Mouse (Mus musculus) left cerebral cortex, postnatal 14 days (tissue): ENCODE data around the gene Mcm2. TPM values are rescaled to one million over a fixed set of nuclear protein-coding genes. Genes with fewer than 3 reads are reported as not detected.
A peak's percentile ranks its signal among the peaks of the same experiment; 100 is the strongest.

ENCODE experiments used
- DNase-seq, 2 experiments: peaks; one replicate each; pipeline ENCODE4 v3.0.0; 2021 to 2022; ENCODE audit warnings: low spot score in 2 of 2, mixed read lengths in 1 of 2
- intact Hi-C: fragments of 180-260 bp; cut with DNase I; formaldehyde crosslinking; loops from one replicate; pipeline ENCODE4 v1.15.1; 2025
- total RNA-seq, 2 experiments: library from RNA; stranded (reverse); gene quantifications; 2 replicates each; pipeline ENCODE4 v1.2.3; 2021

The Mcm2 gene
- total RNA-seq, 2 experiments from 2014 or later = 3.6 to 3.8 TPM

GRCm38 (mm10) chr6:88869459-88869858 lies 29.1 kb downstream of the Mcm2 start:
- intact Hi-C loops = no loop called here
- DNase-seq = peak; percentile 30 to 61

GRCm38 (mm10) chr6:88865704-88866103 lies 32.9 kb downstream of the Mcm2 start:
- intact Hi-C loops = no loop called here

GRCm38 (mm10) chr6:88860914-88861313 lies 37.7 kb downstream of the Mcm2 start:
- DNase-seq = peak in 1 of 2 experiments; percentile 84
- intact Hi-C loops = no loop called here

More at GRCm38 (mm10) chr6:88865704-88866103, 32.9 kb downstream of the Mcm2 start:
- DNase-seq = no peak

- intact Hi-C loops = loop anchor here (5.0 kb wide), 1 partner anchor 311 kb away; no protein-coding TSS in a partner anchor
- no peak for DNase-seq
These were observed 40.2 kb downstream of the Mcm2 start for GRCm38 (mm10) chr6:88858341-88858740.

DNA sequence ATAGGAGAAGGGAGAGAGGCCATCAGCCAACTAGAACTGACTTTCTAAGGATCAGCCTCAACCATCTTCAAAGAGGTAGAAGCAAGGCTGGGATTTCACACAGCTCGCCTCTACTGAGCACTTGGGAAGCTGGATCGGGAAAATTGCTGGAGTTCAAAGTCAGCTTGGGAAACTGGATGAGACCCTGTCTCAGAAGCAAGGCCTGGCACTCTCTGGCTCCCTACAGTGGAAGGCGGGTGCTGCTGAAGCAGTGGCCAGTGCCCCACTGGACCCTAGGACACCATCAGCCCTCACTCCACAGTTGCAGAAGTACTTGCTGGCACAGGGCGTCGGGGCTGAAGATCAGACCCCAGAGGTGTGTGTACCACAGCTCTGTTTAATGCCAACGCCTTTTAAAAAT lies 40.8 kb downstream of the Mcm2 start:
- DNase-seq = no peak
- intact Hi-C loops = loop anchor here (5.0 kb wide), 1 partner anchor 311 kb away; no protein-coding TSS in a partner anchor

- intact Hi-C loops = loop anchor here (5.0 kb wide), 1 partner anchor 310 kb away; no protein-coding TSS in a partner anchor
- no peak for DNase-seq
These were observed 41.3 kb downstream of the Mcm2 start for GRCm38 (mm10) chr6:88857249-88857648.

DNA sequence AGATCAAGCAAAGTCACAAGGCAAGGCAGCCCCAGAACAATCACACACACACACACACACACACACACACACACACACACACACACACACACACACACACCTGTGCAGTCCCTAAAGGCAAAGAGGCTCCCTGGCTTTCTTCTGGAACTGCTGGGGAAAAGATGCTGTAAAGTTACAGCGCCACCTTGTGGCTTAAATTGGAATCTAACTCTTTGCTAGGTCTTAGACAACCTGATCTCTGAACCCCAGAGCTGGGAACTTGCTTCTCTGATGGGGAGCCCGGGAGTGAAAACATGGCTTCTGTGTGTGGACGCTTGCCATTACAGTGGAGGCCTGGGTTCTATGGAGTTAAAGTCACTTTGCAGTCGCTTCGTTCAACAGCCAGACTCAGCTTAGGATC lies 42.9 kb downstream of the Mcm2 start:
- peak; percentile 82 for DNase-seq
- intact Hi-C loops = loop anchor here (5.0 kb wide), 1 partner anchor 308 kb away; no protein-coding TSS in a partner anchor

DNA sequence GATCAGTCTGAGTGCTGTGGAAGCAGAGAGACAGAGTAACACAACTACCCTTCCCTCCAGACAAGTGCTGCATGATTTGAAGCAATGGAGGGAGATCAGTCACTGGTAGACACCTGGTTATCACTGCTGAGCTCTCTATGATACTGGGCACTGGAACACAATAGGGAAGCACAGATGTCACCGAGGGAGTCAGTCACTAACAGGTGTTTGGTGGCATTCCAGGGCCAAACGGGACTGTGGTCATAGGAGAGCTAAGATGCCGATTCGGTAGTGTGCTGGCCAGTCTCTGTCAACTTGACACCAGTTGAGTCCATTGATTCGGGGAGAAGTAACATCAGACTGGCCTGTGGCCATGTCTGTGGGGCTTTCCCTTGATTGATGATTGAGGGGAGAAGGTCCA lies 44.1 kb downstream of the Mcm2 start:
- intact Hi-C loops = no loop called here
- DNase-seq = no peak

DNA sequence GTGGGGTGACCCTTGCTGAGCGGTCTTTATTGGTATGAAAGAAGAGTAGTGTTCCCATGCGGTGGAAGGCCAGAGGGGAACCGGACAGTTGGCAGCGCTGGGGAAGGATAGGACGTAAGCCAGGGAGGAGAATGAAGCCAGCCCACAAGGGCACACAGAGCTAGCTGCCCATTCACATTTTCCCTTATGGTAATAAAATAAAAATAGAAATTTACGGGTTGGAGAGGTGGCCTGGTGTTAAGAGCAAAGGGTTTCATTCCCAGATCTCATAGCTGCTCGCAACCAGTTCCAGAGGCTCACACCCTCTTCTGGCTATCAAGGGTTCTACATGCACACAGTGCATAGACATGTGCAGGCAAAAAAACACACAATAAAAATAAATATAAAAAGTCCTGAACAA lies 48.5 kb downstream of the Mcm2 start:
- no peak for DNase-seq
- intact Hi-C loops = no loop called here

- intact Hi-C loops = no loop called here
- DNase-seq = no peak
These were observed 49.3 kb downstream of the Mcm2 start for GRCm38 (mm10) chr6:88849270-88849669.

- DNase-seq = no peak
- intact Hi-C loops = no loop called here
These were observed 51.0 kb downstream of the Mcm2 start for GRCm38 (mm10) chr6:88847571-88847970.

- DNase-seq = no peak
- intact Hi-C loops = no loop called here
These were observed 53.5 kb downstream of the Mcm2 start for GRCm38 (mm10) chr6:88844901-88845565.

GRCm38 (mm10) chr6:88843781-88844725 lies 54.5 kb downstream of the Mcm2 start:
- intact Hi-C loops = no loop called here
- DNase-seq = no peak

- DNase-seq = no peak
- intact Hi-C loops = no loop called here
These were observed 55.3 kb downstream of the Mcm2 start for GRCm38 (mm10) chr6:88843241-88843640.

- DNase-seq = peak; percentile 53 to 73
- intact Hi-C loops = no loop called here
These were observed 55.8 kb downstream of the Mcm2 start for GRCm38 (mm10) chr6:88842731-88843151.

DNA sequence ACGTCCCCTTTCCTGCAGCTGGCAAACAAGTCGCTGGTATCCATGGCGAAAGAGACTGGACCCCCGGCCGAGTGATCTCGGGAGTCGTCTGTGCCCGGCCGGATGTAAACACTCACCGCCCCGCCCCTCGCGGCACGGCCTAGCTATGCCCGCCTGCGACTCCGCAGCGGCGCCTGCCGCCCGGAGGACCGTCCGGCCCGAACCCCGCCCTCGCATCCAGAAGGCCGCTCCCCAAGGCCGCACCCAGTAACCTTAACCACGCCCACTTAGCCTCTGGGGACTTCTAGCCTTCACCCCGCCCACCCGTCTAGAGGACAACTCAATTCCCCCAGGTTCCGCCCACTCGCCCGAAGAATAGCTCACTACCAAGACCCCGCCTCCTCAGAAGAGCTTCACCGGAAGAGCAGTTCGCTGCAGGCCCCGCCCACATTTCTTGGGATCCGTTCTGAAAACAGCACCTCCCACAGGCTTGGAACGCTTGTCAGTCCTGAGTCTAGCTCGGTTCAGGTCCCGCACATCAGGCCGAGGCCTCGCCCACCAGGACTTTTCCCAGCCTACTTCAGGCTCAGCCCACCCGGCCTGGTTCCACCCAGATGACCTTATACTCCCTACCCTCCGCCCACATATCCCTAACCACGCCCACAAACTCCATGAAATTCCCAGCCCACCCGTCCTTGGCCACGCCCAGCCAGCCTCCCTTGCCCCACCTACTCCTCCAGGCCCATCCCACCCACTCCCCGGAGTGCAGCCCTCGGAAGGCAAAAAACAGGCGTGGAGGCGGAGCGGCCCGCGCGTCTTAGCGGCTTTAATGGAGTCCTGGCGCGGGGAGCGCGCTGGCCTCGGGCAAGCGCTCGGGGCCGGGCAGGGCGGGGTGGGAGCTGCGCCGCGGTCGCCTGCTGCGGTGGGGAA lies 56.5 kb downstream of the Mcm2 start, which contains the start of gene Abtb1:
TSS of gene Abtb1 (minus strand) at position 204 of the 909 bp plus-strand sequence.
- peak; percentile 98 to 99 for DNase-seq
- intact Hi-C loops = no loop called here

- intact Hi-C loops = no loop called here
- DNase-seq = no peak
These were observed 57.1 kb downstream of the Mcm2 start for GRCm38 (mm10) chr6:88841514-88841780.

DNA sequence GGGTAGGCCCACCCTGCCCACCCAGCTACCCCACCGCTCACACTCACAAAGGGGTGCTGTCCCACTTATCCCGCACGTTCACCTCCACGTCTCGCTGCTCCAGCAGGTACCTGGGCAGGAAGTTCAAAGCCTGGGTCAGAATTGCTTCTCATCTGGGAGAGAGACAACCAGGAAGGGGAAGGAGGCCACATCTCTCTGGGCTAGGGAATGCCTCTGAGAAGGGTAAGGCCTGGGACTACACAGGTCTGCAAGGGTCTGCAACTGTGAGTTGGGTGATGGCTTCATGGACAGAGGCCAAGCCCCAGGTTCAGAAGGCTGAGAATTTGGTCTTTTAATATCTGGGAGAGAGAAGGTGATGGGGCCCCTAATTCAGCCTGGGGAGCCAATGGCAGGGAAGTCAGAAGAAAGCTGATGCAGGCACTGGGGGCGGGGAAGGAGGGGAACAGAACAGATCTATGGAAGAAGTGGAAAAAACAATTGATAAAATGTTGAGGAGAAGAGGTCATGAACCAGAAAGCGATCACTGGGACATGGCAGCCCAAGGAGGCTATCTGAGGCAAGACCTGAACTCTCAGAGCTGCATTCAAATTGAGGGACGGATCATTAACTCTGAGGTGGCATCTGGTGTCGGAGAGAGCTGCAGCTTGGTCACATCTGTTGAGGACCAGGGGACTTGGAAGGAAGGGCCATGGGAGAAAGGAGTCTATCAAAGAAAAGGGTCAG lies 57.6 kb downstream of the Mcm2 start:
- intact Hi-C loops = no loop called here
- no peak for DNase-seq

DNA sequence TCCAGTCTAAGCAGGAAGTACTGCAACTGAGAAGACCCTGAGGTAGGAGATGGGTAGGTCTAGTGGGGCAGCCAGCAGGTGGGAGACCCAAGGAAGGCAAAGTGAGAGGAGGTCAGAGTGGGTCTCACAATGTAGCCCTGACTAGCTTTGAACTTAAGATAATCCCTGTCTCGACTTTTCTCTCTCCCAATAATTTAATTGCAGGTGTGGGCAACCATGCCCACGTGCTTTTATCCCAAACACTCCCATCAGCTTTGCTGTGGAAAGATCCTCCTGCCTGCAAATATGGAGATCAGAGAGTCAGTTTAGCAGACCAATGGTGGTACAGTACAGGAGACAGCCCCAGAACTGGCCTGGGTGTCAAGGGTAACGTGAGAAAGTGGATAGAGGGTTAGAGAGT lies 58.4 kb downstream of the Mcm2 start:
- no peak for DNase-seq
- intact Hi-C loops = no loop called here
